Mouse (Mus musculus) heart, embryonic 11.5 days (tissue): ENCODE data around the gene Gemin4. TPM values are rescaled to one million over a fixed set of nuclear protein-coding genes. Genes with fewer than 3 reads are reported as not detected.

Experiments used
- ATAC-seq: fragments of 200-750 bp; cut with Nextera tagmentation; replicated peaks from 2 replicates; pipeline ENCODE4 v1.8.0; 2017; ENCODE audit warnings: moderate library complexity; ENCODE audit not compliant: insufficient number of reproducible peaks, low FRiP score, low TSS enrichment
- H3K27ac ChIP-seq: fragments of 300-500 bp; sonication (generic); 2 replicates; pipeline ENCODE4 v1.5.1; 2014; ENCODE audit warnings: mild to moderate bottlenecking, low read depth, low read length
- H3K27me3 ChIP-seq: fragments of 300-500 bp; sonication (generic); 2 replicates; pipeline ENCODE4 v1.6.1; 2014; ENCODE audit warnings: mild to moderate bottlenecking, low read length, mixed read lengths; ENCODE audit not compliant: control insufficient read depth, insufficient read depth
- H3K36me3 ChIP-seq: fragments of 300-500 bp; sonication (generic); 2 replicates; pipeline ENCODE4 v1.6.1; 2014; ENCODE audit warnings: mild to moderate bottlenecking, low read length, moderate library complexity, mixed read lengths; ENCODE audit not compliant: control insufficient read depth, insufficient read depth
- H3K4me1 ChIP-seq: fragments of 300-500 bp; sonication (generic); 2 replicates; pipeline ENCODE4 v1.6.1; 2014; ENCODE audit warnings: low read length; ENCODE audit not compliant: control insufficient read depth, insufficient read depth
- H3K4me2 ChIP-seq: fragments of 300-500 bp; sonication (generic); 2 replicates; pipeline ENCODE4 v1.6.1; 2014; ENCODE audit warnings: mild to moderate bottlenecking, moderate library complexity
- H3K4me3 ChIP-seq: fragments of 300-500 bp; sonication (generic); 2 replicates; pipeline ENCODE4 v1.5.1; 2014; ENCODE audit warnings: low read depth, low read length
- H3K9ac ChIP-seq: fragments of 300-500 bp; sonication (generic); 2 replicates; pipeline ENCODE4 v1.6.1; 2014; ENCODE audit warnings: mild to moderate bottlenecking, low read depth, low read length, moderate library complexity
- H3K9me3 ChIP-seq: fragments of 300-500 bp; sonication (generic); replicated peaks from 2 replicates; pipeline ENCODE4 v1.6.1; 2016; ENCODE audit warnings: low read length; ENCODE audit not compliant: control insufficient read depth
- WGBS: fragments of 180-500 bp; shearing (Covaris S2); extraction: QIAGEN DNeasy Blood & Tissue Kit; methylation state at CpG from one replicate; pipeline ENCODE4 v1.1.7; 2014; ENCODE audit not compliant: insufficient replicate concordance; 5-methylcytosine and 5-hydroxymethylcytosine counted together
- polyA plus RNA-seq: library from polyadenylated mRNA; unstranded; fragments of >200 nt; fragmentation: Nextera tagmentation; extraction: Ambion mirVana; gene quantifications from 2 replicates; pipeline ENCODE4 v1.2.1, GENCODE M21; 2014

Gemin4 gene
- polyA plus RNA-seq, result 25.8 and 34.8 TPM in 2 replicates

- Histone ChIP-seq H3K27me3 (no peaks in the 10 kb centered on the region), H3K4me1 (peaks cover 5% of the 10 kb centered on the region), H3K9me3 (no peaks in the 10 kb centered on the region), H3K4me2 (peak within 1 kb of the TSS; percentile 79), H3K36me3 (peaks cover 11% of the 10 kb centered on the region), H3K4me3 (peak within 1 kb of the TSS; percentile 82), H3K27ac (peak within 1 kb of the TSS; percentile 84), H3K9ac (peak within 1 kb of the TSS; percentile 95)
- peak; percentile 96 for ATAC-seq
- WGBS, result under 1% methylated on average over 35 of the region's 35 CpGs
Observed at GRCm38 (mm10) chr11:76217390-76217800, at the start of gene Gemin4, which contains the start of gene Dbil5. Gene Gemin4 (minus strand): TSS chr11:76217664. Gene Dbil5 (plus strand): TSS chr11:76217608.

- H3K27me3 ChIP-seq, result no peaks in the 10 kb centered on the region
- H3K4me2 ChIP-seq, result peak overlapping the region; percentile 14; the same call in 1 of the 2 replicates
- no peak overlapping the region for H3K9ac ChIP-seq
- no peaks in the 10 kb centered on the region for H3K9me3 ChIP-seq
- ATAC-seq, result no peak
- peaks cover 8% of the 10 kb centered on the region for H3K4me1 ChIP-seq
- H3K36me3 ChIP-seq, result no peaks in the 10 kb centered on the region; the same call in 1 of the 2 replicates
- H3K4me3 ChIP-seq, result no peak overlapping the region
- 16% methylated on average over 19 of the region's 19 CpGs for WGBS
- H3K27ac ChIP-seq, result no peak overlapping the region
Observed at GRCm38 (mm10) chr11:76262611-76263351, 45.3 kb upstream of the Gemin4 start.

DNA sequence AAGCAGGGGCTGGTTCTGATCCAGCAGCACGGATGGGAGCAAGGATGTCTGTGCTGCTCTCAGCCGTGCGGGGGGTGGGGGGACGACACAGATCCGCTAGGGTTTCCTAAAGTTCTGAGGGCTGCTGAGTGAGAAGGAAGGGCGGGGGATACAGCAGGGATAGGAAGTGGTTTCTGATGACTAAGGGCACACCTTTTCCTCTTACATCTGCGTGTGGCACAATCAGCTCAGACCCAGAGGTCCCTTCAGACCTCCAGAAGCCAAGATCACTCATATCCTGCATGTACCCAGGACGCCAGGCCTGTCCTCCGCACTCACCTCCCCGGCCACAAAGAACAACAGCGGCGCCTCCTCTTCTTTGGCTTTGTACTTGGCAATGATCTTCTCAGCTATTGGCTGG lies 43.8 kb upstream of the Gemin4 start:
- no peaks in the 10 kb centered on the region; the same call in 1 of the 2 replicates for H3K36me3 ChIP-seq
- WGBS, result 67% methylated on average over 12 of the region's 12 CpGs
- no peak overlapping the region for H3K27ac ChIP-seq
- no peak overlapping the region for H3K4me3 ChIP-seq
- peaks cover 6% of the 10 kb centered on the region for H3K4me1 ChIP-seq
- no peak overlapping the region for H3K4me2 ChIP-seq
- H3K9me3 ChIP-seq, result no peaks in the 10 kb centered on the region
- H3K9ac ChIP-seq, result no peak overlapping the region
- no peak for ATAC-seq
- no peaks in the 10 kb centered on the region for H3K27me3 ChIP-seq

DNA sequence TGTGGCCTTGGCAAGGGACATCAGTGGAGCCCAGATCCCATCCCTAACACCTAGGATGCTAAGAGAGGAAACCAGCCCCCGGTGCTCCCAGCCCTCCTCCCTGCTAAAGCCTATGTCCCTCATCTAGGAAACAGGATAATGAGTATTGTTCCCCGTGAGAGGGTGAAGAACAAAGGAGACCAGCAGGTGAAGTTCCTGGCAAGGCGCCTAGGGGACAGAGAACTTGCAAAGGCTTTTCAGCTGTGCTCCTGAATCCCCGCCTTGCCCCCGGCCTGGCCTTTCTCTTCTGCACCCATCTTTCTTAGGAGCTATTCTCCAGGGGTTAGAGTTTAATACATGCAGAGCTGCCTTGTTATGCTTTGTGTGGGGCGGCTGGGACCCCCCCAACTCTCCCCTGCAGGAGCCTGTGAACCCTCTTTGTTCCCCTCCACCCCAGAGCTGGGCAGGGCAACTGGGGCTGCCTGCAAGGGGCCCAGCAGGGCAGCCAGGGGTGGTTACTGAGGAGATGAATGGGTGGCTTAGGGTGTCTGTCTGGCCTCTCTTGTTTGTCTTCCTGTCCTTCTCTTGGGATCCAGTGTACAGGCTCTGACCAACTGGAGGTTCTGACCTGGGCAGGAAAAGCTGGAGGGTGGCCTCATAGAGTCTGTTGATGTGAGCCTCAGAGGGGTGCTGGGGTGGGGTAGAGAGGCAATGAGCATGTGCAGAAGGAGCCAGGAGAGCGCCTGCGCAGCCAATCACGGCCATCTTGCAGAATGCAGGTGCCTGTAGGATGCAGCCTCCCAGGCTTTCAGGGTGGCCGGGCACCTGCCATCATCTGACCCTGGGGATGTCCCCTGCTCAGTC lies 43.0 kb upstream of the Gemin4 start:
- Histone ChIP-seq H3K4me1 (peaks cover 6% of the 10 kb centered on the region), H3K27ac (no peak overlapping the region), H3K4me3 (no peak overlapping the region), H3K36me3 (no peaks in the 10 kb centered on the region; the same call in 1 of the 2 replicates), H3K27me3 (no peaks in the 10 kb centered on the region), H3K9ac (no peak overlapping the region), H3K9me3 (no peaks in the 10 kb centered on the region), H3K4me2 (no peak overlapping the region)
- WGBS, result 74% methylated on average over 10 of the region's 10 CpGs
- ATAC-seq, result no peak

DNA sequence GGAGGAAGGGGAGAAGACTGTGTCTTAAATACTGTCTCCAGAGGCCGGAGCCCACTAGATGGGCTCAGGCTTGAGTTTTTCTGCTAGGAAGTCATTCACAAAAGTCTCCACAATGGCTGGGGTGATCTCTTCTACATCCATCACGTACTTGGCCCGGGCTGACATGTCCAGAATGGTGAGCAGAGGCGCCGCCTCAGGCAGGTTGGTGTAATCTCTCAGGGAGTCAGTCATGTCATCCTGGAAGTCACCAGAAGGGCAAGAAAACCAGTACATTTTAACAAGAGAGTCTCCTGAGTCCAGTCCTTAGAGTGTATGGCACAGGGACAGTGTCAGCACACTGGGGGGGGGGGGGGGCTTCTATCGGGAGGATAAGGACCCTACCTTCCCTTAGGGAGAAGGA lies 41.0 kb upstream of the Gemin4 start:
- Histone ChIP-seq H3K27ac (no peak overlapping the region), H3K27me3 (no peaks in the 10 kb centered on the region), H3K4me2 (no peak overlapping the region), H3K9ac (no peak overlapping the region), H3K4me3 (no peak overlapping the region), H3K9me3 (no peaks in the 10 kb centered on the region), H3K4me1 (peaks cover 6% of the 10 kb centered on the region), H3K36me3 (no peaks in the 10 kb centered on the region; the same call in 1 of the 2 replicates)
- WGBS, result 75% methylated on average over 6 of the region's 6 CpGs
- ATAC-seq, result no peak

- 71% methylated on average over 4 of the region's 4 CpGs for WGBS
- Histone ChIP-seq H3K4me2 (no peak overlapping the region), H3K27me3 (no peaks in the 10 kb centered on the region), H3K9me3 (no peaks in the 10 kb centered on the region), H3K4me3 (no peak overlapping the region), H3K27ac (no peak overlapping the region), H3K4me1 (no peaks in the 10 kb centered on the region), H3K36me3 (no peaks in the 10 kb centered on the region; the same call in 1 of the 2 replicates), H3K9ac (no peak overlapping the region)
- no peak for ATAC-seq
Observed at GRCm38 (mm10) chr11:76257386-76257785, 39.9 kb upstream of the Gemin4 start.

DNA sequence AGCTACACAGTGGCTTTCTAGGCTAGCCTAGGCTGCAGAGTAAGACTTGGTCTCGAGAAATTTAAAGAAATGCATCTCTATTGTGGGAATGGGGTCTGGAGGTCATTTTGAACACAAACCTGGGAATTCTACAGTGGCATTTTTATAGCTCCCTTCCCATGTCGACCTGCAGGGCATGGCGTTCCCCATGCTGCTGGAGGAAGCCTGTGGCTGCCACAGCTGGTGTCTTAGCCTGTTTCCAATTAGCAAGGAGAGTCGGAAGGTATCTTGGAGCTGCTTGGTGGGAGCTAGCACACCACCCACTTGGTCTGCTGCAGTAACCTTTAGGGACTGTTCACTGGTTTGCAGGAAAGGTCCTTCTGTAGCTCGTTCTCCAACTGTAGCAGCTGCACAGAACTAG lies 38.7 kb upstream of the Gemin4 start:
- ATAC-seq, result no peak
- Histone ChIP-seq H3K27me3 (no peaks in the 10 kb centered on the region), H3K4me3 (no peak overlapping the region), H3K36me3 (no peaks in the 10 kb centered on the region; the same call in 1 of the 2 replicates), H3K9ac (no peak overlapping the region; the same call in 1 of the 2 replicates), H3K9me3 (no peaks in the 10 kb centered on the region), H3K4me2 (no peak overlapping the region), H3K27ac (no peak overlapping the region), H3K4me1 (no peaks in the 10 kb centered on the region)
- 38% methylated on average over 5 of the region's 5 CpGs for WGBS

DNA sequence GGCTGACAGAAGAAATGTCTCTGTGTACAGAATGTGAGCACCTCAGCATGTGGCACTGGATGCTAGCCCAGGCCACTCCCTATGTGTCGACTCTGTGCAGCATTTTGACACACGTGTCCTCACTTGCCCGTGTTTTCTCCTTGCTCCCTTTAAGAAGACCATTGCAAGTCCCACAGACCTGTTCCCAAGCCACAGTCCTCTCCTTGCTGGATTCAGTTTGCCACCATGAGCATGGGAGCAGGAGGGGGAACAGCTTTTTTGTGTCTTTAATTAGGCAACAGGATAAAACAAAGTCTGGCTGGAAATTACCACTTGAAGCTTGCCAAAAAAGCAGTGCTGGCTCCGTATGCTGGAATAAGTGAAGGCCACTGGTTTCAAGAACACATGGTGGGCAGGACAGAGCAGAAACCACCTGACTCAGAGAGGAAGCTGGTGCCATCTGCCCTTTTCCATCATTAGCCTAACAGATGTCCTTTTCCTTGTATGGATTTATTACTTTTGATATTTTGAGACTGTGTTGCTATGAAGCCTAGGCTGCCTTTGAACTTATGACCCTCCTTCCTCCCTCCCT lies 38.1 kb upstream of the Gemin4 start:
- no peaks in the 10 kb centered on the region for H3K4me1 ChIP-seq
- H3K4me3 ChIP-seq, result no peak overlapping the region
- H3K9me3 ChIP-seq, result no peaks in the 10 kb centered on the region
- no peak overlapping the region for H3K4me2 ChIP-seq
- no peak overlapping the region for H3K27ac ChIP-seq
- H3K27me3 ChIP-seq, result no peaks in the 10 kb centered on the region
- no peak for ATAC-seq
- 78% methylated on average over 4 of the region's 4 CpGs for WGBS
- peaks cover 5% of the 10 kb centered on the region for H3K36me3 ChIP-seq
- no peak overlapping the region for H3K9ac ChIP-seq
